Mouse (Mus musculus): ENCODE measurements around the gene Dnajc11. TPM values are rescaled to one million over a fixed set of nuclear protein-coding genes. Genes with fewer than 3 reads are reported as not detected.

Dnajc11 gene
- polyA plus RNA-seq, 1 experiment from 2014 or later: 76.4 TPM

DNA sequence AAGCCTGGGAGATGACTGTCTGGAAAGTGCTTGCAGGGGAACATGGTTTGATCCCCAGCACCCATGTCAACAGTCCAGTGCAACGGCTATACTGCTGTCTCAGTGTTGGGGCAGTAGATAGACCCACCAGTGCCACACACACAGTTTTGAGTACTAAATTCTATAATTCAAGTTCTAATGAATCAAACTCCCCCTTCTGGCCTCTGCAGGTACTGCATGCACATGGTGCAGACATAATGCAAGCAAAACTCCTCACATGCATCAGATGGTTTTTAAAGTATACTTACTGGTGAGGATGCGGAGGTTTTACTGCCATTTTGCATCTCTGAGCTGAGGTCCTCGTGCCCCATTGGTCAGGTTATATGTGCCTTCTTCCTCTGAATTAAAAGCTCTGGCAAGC is 42.0 kb downstream of the Dnajc11 start:
- Histone ChIP-seq H3K27me3 (no peaks in the 10 kb centered on the region), H3K4me1 (no peaks in the 10 kb centered on the region), H3K36me3 (peaks cover 77% of the 10 kb centered on the region), H3K9ac (no peak overlapping the region), H3K9me3 (peaks cover 5% of the 10 kb centered on the region; the same call in 1 of the 2 replicates), H3K4me3 (no peak overlapping the region), H3K4me2 (replicated peaks) (no peak overlapping the region), H3K27ac (no peak overlapping the region)
- WGBS: 95% methylated on average over 3 of the region's 3 CpGs
- no peak for ATAC-seq (ENCODE audit: low FRiP score, low read depth)

DNA sequence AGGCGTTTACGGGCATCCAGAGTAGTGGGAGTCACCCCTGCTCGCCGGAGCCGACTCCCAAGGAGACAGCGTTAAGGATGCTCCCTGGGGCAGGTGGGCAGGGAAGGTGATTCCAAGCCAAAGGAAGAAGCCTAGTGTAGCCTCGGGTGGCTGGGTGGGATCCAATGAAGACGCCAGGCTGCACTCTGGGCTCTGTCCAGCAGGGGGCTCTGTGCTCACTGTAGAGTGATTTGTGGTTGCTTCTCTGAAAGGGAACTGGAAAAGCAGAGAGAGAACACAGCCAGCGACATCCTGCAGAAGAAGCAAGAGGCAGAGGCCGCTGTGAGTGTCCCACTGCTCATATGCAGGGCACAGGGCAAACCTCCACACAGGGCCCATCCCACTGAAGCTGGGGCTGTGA is 44.3 kb downstream of the Dnajc11 start:
- Histone ChIP-seq H3K4me1 (no peaks in the 10 kb centered on the region), H3K27ac (no peak overlapping the region), H3K9me3 (peaks cover 5% of the 10 kb centered on the region; the same call in 1 of the 2 replicates), H3K4me2 (replicated peaks) (no peak overlapping the region), H3K4me3 (no peak overlapping the region), H3K9ac (no peak overlapping the region), H3K27me3 (no peaks in the 10 kb centered on the region), H3K36me3 (peaks cover 83% of the 10 kb centered on the region)
- WGBS: 43% methylated on average over 10 of the region's 10 CpGs
- no peak for ATAC-seq (ENCODE audit: low FRiP score, low read depth)

DNA sequence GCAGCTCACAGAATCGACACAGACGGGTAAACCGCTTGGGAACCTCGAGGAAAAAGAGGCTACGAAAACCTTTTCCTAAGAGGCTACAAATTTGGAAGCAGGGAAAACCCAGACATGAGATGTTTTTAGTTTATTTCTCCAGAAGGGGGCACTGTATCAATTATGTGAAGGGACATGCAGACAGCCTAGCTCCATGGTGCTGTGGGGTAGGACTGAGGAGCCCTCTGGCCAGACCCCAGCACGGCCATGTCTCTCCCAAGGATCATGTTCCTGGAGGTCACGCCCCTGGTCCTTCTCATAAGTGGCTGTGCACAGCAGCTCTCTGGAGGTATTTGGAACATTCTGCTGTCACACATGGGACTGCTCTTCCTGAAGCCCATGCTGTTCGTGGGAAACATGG is 47.2 kb downstream of the Dnajc11 start:
- no peak overlapping the region for H3K4me2 ChIP-seq (replicated peaks)
- H3K27me3 ChIP-seq: no peaks in the 10 kb centered on the region
- no peak overlapping the region for H3K27ac ChIP-seq
- no peaks in the 10 kb centered on the region for H3K9me3 ChIP-seq
- WGBS: 85% methylated on average over 8 of the region's 8 CpGs
- ATAC-seq (ENCODE audit: low FRiP score, low read depth): no peak
- peaks cover 78% of the 10 kb centered on the region for H3K36me3 ChIP-seq
- H3K4me3 ChIP-seq: no peak overlapping the region
- no peak overlapping the region for H3K9ac ChIP-seq
- 0 out of 2 replicates have a peak, but pooled peaks cover under 1% of the 10 kb centered on the region for H3K4me1 ChIP-seq

DNA sequence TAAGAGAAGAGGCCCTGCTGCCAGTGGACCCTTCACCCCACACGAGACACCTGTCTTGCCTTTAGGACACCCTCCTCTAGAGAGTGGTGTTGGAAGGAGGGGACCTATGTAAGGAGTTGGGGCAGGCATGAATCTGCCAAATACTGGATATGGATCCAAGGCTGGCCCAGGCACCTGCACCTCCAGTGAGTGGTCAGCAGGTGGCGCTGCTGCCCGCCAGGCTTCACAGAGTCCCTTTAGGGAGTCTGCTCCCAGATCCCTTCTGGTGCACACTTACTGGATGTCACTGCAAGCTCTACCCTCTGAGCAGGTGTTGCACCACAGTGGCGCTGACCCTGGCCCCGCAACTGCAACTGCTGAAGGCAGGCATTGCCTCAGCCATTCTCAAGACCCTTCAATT is 47.9 kb downstream of the Dnajc11 start:
- no peaks in the 10 kb centered on the region for H3K9me3 ChIP-seq
- no peak overlapping the region for H3K4me3 ChIP-seq
- no peak overlapping the region for H3K4me2 ChIP-seq (replicated peaks)
- no peak overlapping the region for H3K27ac ChIP-seq
- ATAC-seq (ENCODE audit: low FRiP score, low read depth): peak; percentile 59
- no peaks in the 10 kb centered on the region for H3K27me3 ChIP-seq
- peaks cover 77% of the 10 kb centered on the region for H3K36me3 ChIP-seq
- WGBS: 12% methylated on average over 5 of the region's 5 CpGs
- no peak overlapping the region for H3K9ac ChIP-seq
- H3K4me1 ChIP-seq: peaks cover 7% of the 10 kb centered on the region; the same call in 1 of the 2 replicates

DNA sequence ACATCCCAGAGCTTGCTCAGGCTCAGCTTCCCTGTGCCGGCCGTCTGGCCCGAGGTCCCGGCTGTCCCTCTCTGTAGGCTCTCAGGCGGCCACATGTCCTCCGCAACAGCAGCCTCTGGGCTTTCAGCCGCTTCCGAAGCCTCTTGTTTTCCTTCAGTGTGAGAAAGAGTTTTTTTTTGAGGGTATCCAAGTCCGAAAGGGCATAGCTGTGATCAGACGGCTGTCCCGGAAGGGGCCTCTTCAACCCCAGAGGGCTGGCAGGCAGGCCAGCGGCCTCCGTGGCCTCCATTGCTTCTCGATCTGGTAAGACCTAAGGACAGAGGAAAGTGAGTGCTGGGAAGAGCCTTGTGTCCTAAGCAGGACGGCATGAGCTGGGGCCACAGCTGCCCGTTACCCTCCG is 49.6 kb downstream of the Dnajc11 start:
- Histone ChIP-seq H3K9me3 (no peaks in the 10 kb centered on the region), H3K4me3 (peak overlapping the region; percentile 11; the same call in 1 of the 2 replicates), H3K9ac (no peak overlapping the region), H3K4me2 (replicated peaks) (0 out of 2 replicates have a peak overlapping the region, but pooled peaks have one; percentile 19), H3K27me3 (no peaks in the 10 kb centered on the region), H3K27ac (peak overlapping the region; percentile 22; the same call in 1 of the 2 replicates), H3K4me1 (peaks cover 23% of the 10 kb centered on the region), H3K36me3 (peaks cover 67% of the 10 kb centered on the region)
- ATAC-seq (ENCODE audit: low FRiP score, low read depth): no peak
- 60% methylated on average over 17 of the region's 17 CpGs for WGBS

DNA sequence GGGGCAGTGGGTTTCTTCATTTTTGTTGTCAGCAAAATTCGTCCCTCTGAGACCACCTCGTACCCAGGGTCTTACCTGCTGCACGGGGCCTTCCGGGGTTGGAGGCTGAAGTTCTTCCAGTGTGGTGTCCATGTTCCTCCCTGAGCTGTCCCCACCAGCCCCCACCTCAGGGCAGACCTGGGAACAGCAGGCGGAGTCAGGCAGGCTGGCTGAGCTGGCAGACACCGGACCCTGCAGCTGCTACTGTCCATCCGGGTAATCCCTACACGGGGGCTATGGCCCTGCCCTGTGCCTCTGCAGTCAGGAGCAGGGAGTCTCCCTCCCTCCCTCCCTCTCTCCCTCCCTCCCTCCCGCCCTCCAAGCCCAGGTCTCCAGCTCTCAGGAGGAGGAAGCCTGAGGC is 50.1 kb downstream of the Dnajc11 start:
- 31% methylated on average over 8 of the region's 9 CpGs for WGBS
- peak; percentile 51 for ATAC-seq (ENCODE audit: low FRiP score, low read depth)
- Histone ChIP-seq H3K9ac (no peak overlapping the region), H3K27me3 (no peaks in the 10 kb centered on the region), H3K36me3 (peaks cover 64% of the 10 kb centered on the region), H3K4me2 (replicated peaks) (no peak overlapping the region), H3K4me3 (peak overlapping the region; percentile 11; the same call in 1 of the 2 replicates), H3K9me3 (no peaks in the 10 kb centered on the region), H3K4me1 (peaks cover 24% of the 10 kb centered on the region), H3K27ac (no peak overlapping the region)

DNA sequence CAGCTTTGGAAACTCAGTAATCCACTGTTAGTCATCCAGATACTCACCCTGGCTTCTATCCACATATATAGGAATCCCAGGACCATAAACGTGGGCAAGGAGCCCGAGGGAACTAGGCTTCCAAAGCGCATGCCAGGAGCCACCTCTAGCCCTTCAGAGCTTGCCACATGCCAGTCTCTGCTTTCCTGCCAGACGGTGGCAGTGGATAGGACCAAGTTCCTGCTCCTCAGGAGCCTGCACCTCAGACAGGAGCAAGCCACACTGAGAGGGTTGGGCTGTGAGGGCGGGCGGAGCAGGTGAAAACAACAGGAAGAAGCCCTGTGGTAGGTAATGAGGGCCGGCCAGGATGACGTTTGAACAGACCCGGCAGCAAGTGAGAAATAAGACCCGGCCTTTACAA is 52.4 kb downstream of the Dnajc11 start:
- ATAC-seq (ENCODE audit: low FRiP score, low read depth): no peak
- Histone ChIP-seq H3K4me2 (replicated peaks) (no peak overlapping the region), H3K36me3 (peaks cover 55% of the 10 kb centered on the region), H3K27me3 (no peaks in the 10 kb centered on the region), H3K9ac (0 out of 2 replicates have a peak overlapping the region, but pooled peaks have one; percentile 35), H3K9me3 (no peaks in the 10 kb centered on the region), H3K27ac (no peak overlapping the region), H3K4me3 (no peak overlapping the region), H3K4me1 (peaks cover 30% of the 10 kb centered on the region)
- WGBS: 22% methylated on average over 10 of the region's 10 CpGs

DNA sequence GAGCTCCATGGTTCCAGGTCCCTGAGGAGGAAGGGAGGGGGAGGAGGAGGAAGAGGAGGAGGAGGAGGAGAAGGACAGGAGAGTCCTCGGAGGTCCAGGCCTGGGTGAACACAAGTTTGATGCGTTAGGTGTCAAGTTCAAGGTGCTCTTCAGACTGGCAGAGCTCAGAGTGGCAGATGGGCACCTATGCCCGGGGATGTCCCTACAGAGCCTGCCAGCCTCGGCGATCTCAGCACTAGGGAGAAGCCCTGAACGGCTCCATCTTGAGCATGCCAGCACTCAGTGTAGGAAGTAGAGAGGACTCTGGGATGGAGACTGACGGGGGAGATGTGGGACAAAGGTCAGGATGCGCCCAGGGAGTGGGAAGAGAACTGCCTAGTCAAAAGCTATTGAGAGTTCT is 53.2 kb downstream of the Dnajc11 start:
- Histone ChIP-seq H3K27ac (no peak overlapping the region), H3K27me3 (no peaks in the 10 kb centered on the region), H3K9me3 (no peaks in the 10 kb centered on the region), H3K4me2 (replicated peaks) (0 out of 2 replicates have a peak overlapping the region, but pooled peaks have one; percentile 11), H3K9ac (peak overlapping the region; percentile 35; the same call in 1 of the 2 replicates), H3K4me1 (peaks cover 30% of the 10 kb centered on the region), H3K4me3 (no peak overlapping the region), H3K36me3 (peaks cover 58% of the 10 kb centered on the region)
- WGBS: 65% methylated on average over 8 of the region's 8 CpGs
- no peak for ATAC-seq (ENCODE audit: low FRiP score, low read depth)

DNA sequence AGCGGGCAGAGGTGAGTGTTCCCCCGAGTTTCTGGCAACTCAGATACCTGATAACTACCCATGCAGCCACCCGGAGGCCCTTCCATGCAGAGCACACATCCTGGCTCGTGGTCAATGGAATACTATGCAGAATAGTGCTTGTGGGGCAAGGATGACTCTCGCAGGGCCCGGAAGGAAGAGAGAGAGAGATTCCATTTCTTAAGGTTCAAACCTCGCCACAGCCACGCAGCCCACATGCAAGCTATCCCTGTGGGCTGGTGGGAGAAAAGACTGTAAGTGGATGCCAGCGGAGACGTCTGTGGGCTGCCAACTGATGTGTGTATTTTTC is 54.5 kb downstream of the Dnajc11 start:
- Histone ChIP-seq H3K36me3 (peaks cover 59% of the 10 kb centered on the region), H3K27me3 (no peaks in the 10 kb centered on the region), H3K4me2 (replicated peaks) (peak overlapping the region; percentile 79), H3K9ac (peak overlapping the region; percentile 96), H3K27ac (peak overlapping the region; percentile 95; the same call in 1 of the 2 replicates), H3K4me3 (peak overlapping the region; percentile 89), H3K4me1 (peaks cover 32% of the 10 kb centered on the region), H3K9me3 (no peaks in the 10 kb centered on the region)
- no peak for ATAC-seq (ENCODE audit: low FRiP score, low read depth)
- WGBS: 28% methylated on average over 10 of the region's 10 CpGs

DNA sequence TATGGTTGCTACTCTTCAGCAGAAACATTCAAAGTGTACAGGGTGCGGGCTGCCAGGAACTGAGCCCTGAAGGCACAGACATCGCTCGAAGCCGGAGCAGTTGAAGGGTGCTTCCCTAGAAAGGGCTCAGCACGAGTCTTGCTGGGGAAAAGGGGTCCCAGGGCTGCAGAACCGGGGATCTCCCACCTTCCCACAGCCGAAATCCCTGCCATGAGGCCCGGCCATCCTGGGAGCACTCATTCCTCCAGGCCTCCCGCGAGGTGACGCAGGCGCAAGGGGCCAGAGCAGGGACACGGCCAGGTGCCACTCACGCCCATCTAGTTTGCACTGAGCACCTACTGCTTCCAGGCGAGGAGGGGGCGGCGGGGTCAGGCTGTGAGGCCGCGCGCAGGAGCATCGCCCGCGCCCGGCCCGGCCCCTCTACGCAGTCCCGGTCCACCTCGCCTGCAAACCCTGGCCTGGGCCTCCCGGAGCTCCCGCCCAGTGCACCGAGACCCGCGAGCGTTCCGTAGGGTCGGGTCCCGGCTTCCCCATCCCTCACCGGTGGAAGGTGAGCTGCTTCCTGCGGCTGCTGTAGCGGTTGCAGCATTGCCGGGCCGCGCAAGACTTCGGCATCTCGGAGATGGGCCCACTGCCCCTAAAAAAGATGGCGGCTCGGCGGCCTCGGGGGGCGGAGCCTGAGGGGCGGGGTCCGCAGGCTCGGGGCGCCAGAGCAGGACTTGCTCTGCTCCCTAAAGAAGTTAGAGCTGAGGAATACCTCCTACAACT is 55.0 kb downstream of the Dnajc11 start, which contains the start of gene Thap3:
Thap3 (minus strand) TSS at position 656 of the 768 bp plus-strand sequence.
- under 1% methylated on average over 54 of the region's 54 CpGs for WGBS
- peak; percentile 87 for ATAC-seq (ENCODE audit: low FRiP score, low read depth)
- peak within 1 kb of the TSS; percentile 95 for H3K27ac ChIP-seq
- H3K4me2 ChIP-seq (replicated peaks): peak within 1 kb of the TSS; percentile 79
- peak within 1 kb of the TSS; percentile 96 for H3K9ac ChIP-seq
- H3K4me3 ChIP-seq: peak within 1 kb of the TSS; percentile 89
- no peaks in the 10 kb centered on the region for H3K9me3 ChIP-seq
- H3K36me3 ChIP-seq: peaks cover 58% of the 10 kb centered on the region
- H3K4me1 ChIP-seq: peaks cover 38% of the 10 kb centered on the region
- no peaks in the 10 kb centered on the region for H3K27me3 ChIP-seq

DNA sequence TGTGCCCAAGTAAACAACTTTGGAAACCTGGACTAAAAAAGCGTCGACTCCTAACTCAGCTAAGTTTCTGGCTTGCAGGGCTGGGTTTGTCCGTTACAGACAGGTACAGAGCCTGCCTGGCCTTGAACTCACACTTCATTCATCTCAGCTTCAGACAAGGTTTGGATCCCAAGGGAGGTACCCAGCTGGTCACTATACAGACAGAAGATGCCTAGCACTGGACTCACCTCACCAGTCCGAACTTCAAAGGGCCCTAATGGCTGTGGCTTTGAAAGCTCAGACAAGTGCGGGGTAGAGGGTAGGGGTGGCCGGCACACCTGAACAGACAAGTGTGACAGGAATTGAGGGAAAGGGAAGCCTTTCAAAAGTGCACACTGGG is 55.6 kb downstream of the Dnajc11 start:
- no peaks in the 10 kb centered on the region for H3K27me3 ChIP-seq
- peak overlapping the region; percentile 89 for H3K4me3 ChIP-seq
- peak overlapping the region; percentile 79 for H3K4me2 ChIP-seq (replicated peaks)
- peaks cover 43% of the 10 kb centered on the region for H3K4me1 ChIP-seq
- H3K9ac ChIP-seq: peak overlapping the region; percentile 96
- H3K27ac ChIP-seq: peak overlapping the region; percentile 95; the same call in 1 of the 2 replicates
- ATAC-seq (ENCODE audit: low FRiP score, low read depth): 0 out of 2 replicates have a peak, but pooled peaks have one; percentile 7
- H3K36me3 ChIP-seq: peaks cover 53% of the 10 kb centered on the region
- H3K9me3 ChIP-seq: no peaks in the 10 kb centered on the region
- 22% methylated on average over 6 of the region's 6 CpGs for WGBS

DNA sequence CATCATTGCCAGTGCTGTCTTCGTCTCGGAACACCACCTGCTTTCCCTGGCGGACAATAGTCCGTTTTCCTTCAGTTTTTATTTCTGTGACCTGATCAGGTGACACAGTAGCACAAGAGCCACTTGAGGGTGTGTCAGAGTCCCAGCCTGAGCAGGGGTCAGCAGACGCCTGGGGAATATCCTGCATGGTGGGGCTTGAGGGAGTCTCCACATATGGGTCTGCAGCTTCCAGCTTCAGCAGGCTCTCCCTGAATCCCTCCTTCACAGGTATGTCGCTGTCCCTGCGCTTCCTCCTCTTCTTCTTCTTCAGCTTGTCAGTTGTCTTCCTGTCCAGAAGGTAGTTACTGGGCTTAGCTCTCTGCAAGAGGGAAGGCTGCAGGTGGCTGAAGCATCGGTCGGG is 58.6 kb downstream of the Dnajc11 start:
- WGBS: 88% methylated on average over 9 of the region's 9 CpGs
- Histone ChIP-seq H3K4me1 (peaks cover 35% of the 10 kb centered on the region), H3K9me3 (no peaks in the 10 kb centered on the region), H3K27me3 (no peaks in the 10 kb centered on the region), H3K36me3 (peaks cover 37% of the 10 kb centered on the region), H3K4me2 (replicated peaks) (no peak overlapping the region), H3K27ac (no peak overlapping the region), H3K4me3 (no peak overlapping the region), H3K9ac (no peak overlapping the region)
- no peak for ATAC-seq (ENCODE audit: low FRiP score, low read depth)

All from limb, embryonic 13.5 days (tissue).